Mouse (Mus musculus) limb, embryonic 10.5 days (tissue): ENCODE measurements at regions not wholly inside any gene's neighbourhood (a gene's known extent, or its start where the extent isn't known, plus 50 kb on each side); places are given as distances from the start of the nearest gene placed in this dataset.
A peak's percentile ranks its signal among the peaks of the same experiment; 100 is the strongest.

ENCODE experiments used
- DNase-seq: peaks from one replicate; pipeline ENCODE4 v3.0.0-alpha.2; 2017; ENCODE audit warnings: low spot score
- H3K27ac ChIP-seq: fragments of 300-500 bp; sonication (generic); 2 replicates; pipeline ENCODE4 v1.5.1; 2016; ENCODE audit warnings: mild to moderate bottlenecking
- H3K27me3 ChIP-seq: fragments of 300-500 bp; sonication (generic); 2 replicates; pipeline ENCODE4 v1.6.1; 2016; ENCODE audit warnings: low read depth, mild to moderate bottlenecking; ENCODE audit not compliant: poor library complexity, severe bottlenecking
- H3K36me3 ChIP-seq: fragments of 300-500 bp; sonication (generic); 2 replicates; pipeline ENCODE4 v1.6.1; 2016; ENCODE audit warnings: mild to moderate bottlenecking, moderate library complexity
- H3K4me1 ChIP-seq: fragments of 300-500 bp; sonication (generic); 2 replicates; pipeline ENCODE4 v1.6.1; 2016
- H3K4me3 ChIP-seq: fragments of 300-500 bp; sonication (generic); 2 replicates; pipeline ENCODE4 v1.5.1; 2016; ENCODE audit warnings: mild to moderate bottlenecking, moderate library complexity
- H3K9me3 ChIP-seq: fragments of 300-500 bp; sonication (generic); replicated peaks from 2 replicates; pipeline ENCODE4 v1.6.1; 2016; ENCODE audit warnings: mild to moderate bottlenecking
- WGBS: fragments of 180-500 bp; shearing (Covaris S2); methylation state at CpG from one replicate; pipeline ENCODE4 v1.1.7; 2016; 5-methylcytosine and 5-hydroxymethylcytosine counted together

DNA sequence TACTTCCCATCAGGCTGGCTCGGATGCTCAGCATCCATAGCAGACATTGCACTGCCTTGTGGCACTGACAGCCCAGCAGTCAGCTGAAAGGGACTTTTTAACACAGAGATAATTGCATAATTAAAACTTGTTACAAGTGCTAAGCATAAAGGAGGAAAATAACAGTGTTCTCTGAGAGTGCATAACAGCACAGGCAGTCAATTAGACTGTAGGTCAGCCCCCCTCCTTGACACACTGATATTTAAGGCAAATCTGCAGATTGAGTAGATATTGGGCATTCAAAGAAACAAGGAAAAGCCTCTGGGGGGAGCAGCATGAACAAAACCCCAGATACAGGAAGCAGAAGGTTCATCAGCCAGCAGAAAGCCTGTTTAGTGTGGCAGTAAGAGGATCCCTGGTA lies 237.8 kb upstream of the Cdh11 start:
- Histone ChIP-seq H3K4me1 (no peaks in the 10 kb centered on the region), H3K9me3 (no peaks in the 10 kb centered on the region), H3K4me3 (no peak overlapping the region), H3K27ac (no peak overlapping the region), H3K36me3 (no peaks in the 10 kb centered on the region), H3K27me3 (no peaks in the 10 kb centered on the region)
- WGBS = 75% methylated on average over 1 of the region's 1 CpGs
- no peak for DNase-seq

DNA sequence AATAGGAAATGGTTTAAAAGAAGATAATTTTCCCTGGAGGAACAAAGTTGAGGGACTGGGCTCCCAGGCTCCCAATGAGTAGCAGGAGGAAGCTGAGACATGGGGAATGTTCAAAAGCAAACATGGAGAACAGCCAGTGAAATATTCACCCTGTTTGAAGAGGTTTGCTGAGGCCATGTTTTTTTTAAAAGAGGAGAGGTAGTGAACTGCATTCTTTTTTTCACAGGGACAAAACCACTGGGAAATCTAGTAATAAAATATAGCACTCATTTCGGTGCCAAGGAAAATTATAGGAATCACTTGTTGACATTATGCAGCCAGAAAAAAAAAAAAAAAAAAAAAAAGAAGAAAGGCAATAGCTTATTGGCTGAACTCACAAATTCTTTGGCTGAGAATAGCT lies 246.3 kb upstream of the Cdh11 start:
- DNase-seq = no peak
- H3K4me1 ChIP-seq = no peaks in the 10 kb centered on the region
- no peaks in the 10 kb centered on the region for H3K27me3 ChIP-seq
- 86% methylated on average over 1 of the region's 1 CpGs for WGBS
- no peak overlapping the region for H3K27ac ChIP-seq
- H3K36me3 ChIP-seq = no peaks in the 10 kb centered on the region
- H3K4me3 ChIP-seq = no peak overlapping the region
- H3K9me3 ChIP-seq = no peaks in the 10 kb centered on the region

DNA sequence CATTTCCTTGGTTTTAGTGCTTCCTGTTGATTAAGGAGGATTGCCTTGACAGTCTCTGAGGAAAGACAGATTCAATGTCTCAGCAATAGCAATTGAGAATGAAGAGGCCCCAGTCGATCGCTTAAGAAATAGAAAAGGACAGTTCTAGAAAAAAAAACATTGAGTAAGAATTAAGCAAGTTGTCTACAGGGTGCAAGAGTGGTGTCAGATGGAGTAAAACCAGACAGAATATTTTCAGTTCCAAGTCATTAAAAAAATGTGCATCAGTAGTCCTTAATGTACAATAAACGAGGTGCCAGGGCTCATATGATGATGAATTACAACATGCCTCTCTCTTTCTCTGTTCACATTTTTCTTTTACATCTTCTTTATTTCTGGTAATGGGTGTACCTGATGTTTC lies 248.5 kb upstream of the Cdh11 start:
- H3K36me3 ChIP-seq = no peaks in the 10 kb centered on the region
- H3K9me3 ChIP-seq = no peaks in the 10 kb centered on the region
- no peak overlapping the region for H3K4me3 ChIP-seq
- H3K27ac ChIP-seq = no peak overlapping the region
- H3K27me3 ChIP-seq = no peaks in the 10 kb centered on the region
- H3K4me1 ChIP-seq = no peaks in the 10 kb centered on the region
- no peak for DNase-seq
- 26% methylated on average over 3 of the region's 3 CpGs for WGBS

DNA sequence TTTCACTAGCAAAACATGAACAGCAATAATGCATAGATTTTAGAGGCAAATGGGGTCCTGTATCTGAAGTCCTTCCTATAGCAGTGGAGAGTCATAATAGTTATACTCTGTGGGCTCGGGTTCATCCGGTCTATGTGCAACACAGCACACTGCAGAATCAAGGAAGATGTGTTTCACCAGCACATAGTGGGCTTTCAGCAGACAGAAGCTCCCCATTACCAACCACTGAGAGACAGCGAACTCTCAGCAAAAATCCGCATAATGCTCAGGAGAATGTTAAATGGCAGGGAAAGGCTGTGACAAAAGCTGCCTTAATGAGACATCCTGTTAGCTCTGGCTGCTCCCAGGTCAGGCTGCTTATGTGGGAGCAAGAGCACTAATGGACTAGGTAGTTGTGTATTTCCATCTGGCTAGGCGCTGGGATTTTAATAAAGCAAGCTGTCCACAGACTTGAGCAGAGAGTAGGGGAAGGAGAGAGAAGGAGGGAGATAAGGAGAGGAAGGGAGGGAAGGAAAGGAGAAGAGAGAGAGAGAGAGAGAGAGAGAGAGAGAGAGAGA lies 286.7 kb upstream of the Cdh11 start:
- Histone ChIP-seq H3K36me3 (no peaks in the 10 kb centered on the region), H3K27me3 (no peaks in the 10 kb centered on the region), H3K4me3 (no peak overlapping the region), H3K9me3 (no peaks in the 10 kb centered on the region), H3K4me1 (peaks cover 5% of the 10 kb centered on the region), H3K27ac (peak overlapping the region; percentile 20)
- WGBS = 79% methylated on average over 5 of the region's 5 CpGs
- DNase-seq = no peak

DNA sequence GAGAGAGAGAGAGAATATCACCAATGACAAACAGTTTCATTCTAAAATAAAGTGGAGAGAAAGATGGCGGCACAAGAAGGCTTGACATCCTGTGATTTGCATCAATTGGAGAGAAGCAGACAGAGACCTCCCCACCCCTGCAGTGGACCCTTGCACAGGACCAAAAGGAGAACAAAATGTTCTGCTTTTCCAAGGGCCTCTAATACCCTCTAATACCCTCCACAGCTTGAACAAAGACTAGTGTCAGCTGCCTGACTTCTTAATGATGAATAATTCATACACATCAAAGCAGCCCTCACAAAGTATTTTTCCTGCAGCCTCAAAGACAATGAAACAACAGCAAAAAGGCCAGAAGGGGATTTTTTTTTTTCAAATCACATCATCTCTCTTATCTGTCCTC lies 287.2 kb upstream of the Cdh11 start:
- 85% methylated on average over 1 of the region's 1 CpGs for WGBS
- peak overlapping the region; percentile 20; the same call in 1 of the 2 replicates for H3K27ac ChIP-seq
- no peak overlapping the region for H3K4me3 ChIP-seq
- peaks cover 5% of the 10 kb centered on the region for H3K4me1 ChIP-seq
- no peaks in the 10 kb centered on the region for H3K9me3 ChIP-seq
- no peaks in the 10 kb centered on the region for H3K27me3 ChIP-seq
- H3K36me3 ChIP-seq = no peaks in the 10 kb centered on the region
- no peak for DNase-seq

DNA sequence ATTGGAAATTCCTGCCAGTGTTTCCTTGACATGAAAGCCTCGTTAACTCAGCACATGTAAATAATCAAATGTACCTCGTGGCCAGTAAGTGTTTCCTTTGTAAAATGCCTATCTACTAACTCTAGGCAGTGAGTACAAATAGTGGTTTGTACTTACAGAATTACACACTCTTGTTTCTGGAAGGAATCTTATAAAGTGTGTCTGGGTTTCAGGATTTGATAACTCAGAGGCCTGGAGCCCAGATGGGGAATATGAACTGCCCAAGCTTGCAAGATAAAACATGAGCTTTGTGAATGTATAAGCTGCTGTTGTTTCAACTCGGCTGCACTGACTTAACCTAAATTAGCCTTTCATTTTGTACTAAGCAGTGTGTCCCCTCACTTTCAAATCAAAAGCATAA lies 293.1 kb upstream of the Cdh11 start:
- H3K27ac ChIP-seq = peak overlapping the region; percentile 77
- H3K27me3 ChIP-seq = no peaks in the 10 kb centered on the region
- no peaks in the 10 kb centered on the region for H3K9me3 ChIP-seq
- H3K36me3 ChIP-seq = no peaks in the 10 kb centered on the region
- H3K4me3 ChIP-seq = no peak overlapping the region
- WGBS = 22% methylated on average over 3 of the region's 3 CpGs
- peak; percentile 49 for DNase-seq
- peaks cover 13% of the 10 kb centered on the region for H3K4me1 ChIP-seq

DNA sequence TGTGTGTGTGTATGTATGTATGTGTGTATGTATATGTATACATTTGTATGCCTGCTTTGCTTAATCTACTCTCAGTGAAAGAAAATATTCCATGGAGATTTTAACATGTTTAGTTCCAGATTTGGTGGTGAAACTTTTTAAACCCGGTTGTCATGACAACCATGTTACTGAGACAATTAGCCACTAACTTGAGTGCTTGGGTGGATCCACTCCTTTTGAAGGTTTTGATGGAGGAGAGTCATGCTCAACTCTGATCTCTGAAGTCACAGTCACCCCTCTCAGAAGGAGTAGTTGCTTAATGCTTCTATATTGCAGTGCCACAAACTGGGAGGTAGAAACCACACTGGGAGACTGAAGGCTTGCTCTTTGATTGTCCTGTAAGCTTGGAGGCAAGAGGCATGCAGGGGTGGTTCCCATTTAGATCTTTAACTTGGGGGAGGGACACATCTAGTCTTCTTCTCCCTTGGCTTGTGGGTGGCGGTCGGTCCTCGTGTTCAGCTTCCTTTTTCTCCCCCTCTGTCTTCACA lies 301.6 kb upstream of the Cdh11 start:
- Histone ChIP-seq H3K4me3 (no peak overlapping the region), H3K9me3 (no peaks in the 10 kb centered on the region), H3K4me1 (no peaks in the 10 kb centered on the region; the same call in 1 of the 2 replicates), H3K27me3 (no peaks in the 10 kb centered on the region), H3K36me3 (no peaks in the 10 kb centered on the region), H3K27ac (no peak overlapping the region)
- no peak for DNase-seq
- WGBS = 79% methylated on average over 4 of the region's 4 CpGs

DNA sequence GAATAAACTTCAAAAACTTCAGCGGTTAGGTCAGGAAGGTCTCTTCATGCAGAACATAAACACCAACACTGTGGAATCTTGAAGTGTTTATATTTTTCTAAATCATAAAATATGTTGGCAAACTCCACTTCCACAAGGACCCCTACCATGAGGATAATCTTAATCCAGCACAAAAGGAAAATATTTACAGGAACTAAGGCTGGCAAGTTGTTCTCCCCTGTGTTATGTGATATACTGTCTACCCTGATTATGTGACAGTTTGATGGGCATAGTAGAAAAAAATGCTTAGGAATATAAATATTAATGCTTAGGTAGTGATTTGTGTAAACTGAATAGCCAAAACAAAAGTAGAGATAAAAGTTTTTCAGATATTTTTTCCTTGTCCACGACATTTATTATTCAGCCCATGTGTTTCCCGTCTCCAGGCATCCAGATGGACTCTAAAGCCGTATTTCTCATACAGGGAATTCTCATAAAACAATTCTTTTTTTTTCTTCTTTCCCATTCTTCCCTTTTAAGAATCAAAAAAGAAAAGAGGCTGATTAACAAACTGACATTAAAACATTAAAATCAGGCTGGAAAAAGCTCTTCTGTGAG lies 311.2 kb upstream of the Cdh11 start:
- Histone ChIP-seq H3K4me3 (no peak overlapping the region), H3K27me3 (no peaks in the 10 kb centered on the region), H3K4me1 (no peaks in the 10 kb centered on the region), H3K9me3 (no peaks in the 10 kb centered on the region), H3K36me3 (no peaks in the 10 kb centered on the region), H3K27ac (no peak overlapping the region)
- 93% methylated on average over 4 of the region's 4 CpGs for WGBS
- DNase-seq = no peak

DNA sequence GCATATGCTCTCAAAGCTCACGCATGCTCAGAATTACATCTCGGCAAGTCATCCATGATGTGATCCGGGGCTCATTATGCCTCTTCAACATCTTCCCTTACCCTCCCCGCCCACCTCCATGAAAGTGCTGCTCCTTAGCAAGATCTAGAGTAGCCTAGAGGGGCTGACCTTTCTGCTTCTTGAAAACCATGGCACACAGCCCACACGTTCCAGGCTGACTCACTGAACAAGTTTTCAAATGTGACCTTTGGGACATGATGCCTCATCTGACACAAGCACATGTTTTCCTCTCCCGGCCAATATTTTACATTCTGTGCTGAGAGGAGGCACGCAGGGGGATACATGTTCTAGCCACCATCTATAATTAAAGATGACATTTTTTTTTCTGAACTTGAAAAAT lies 340.1 kb upstream of the Cdh11 start:
- Histone ChIP-seq H3K27ac (no peak overlapping the region), H3K4me1 (no peaks in the 10 kb centered on the region), H3K4me3 (no peak overlapping the region), H3K9me3 (no peaks in the 10 kb centered on the region), H3K36me3 (no peaks in the 10 kb centered on the region), H3K27me3 (no peaks in the 10 kb centered on the region)
- WGBS = 86% methylated on average over 7 of the region's 7 CpGs
- no peak for DNase-seq

DNA sequence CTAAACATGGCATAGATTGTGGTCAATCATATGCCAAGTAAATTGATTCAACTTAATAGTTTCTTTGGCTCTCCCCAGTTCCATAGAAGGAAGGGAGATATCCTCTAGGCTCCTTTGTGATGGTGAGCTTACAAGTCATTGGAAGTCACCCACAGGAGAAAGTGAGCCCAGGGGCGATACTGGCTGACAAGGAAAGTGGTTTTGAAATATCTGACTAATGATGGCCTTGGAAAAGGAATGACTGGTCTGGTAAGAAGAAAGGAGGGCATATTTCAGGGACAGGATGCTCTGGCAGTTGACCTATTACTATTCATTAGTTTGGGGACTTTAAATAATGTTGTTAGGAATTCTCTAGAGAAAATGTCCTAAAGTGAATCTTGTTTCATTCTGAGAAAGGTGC lies 352.7 kb upstream of the Cdh11 start:
- Histone ChIP-seq H3K4me3 (no peak overlapping the region), H3K27ac (no peak overlapping the region), H3K9me3 (no peaks in the 10 kb centered on the region), H3K4me1 (no peaks in the 10 kb centered on the region), H3K36me3 (no peaks in the 10 kb centered on the region), H3K27me3 (no peaks in the 10 kb centered on the region)
- 76% methylated on average over 1 of the region's 1 CpGs for WGBS
- no peak for DNase-seq

DNA sequence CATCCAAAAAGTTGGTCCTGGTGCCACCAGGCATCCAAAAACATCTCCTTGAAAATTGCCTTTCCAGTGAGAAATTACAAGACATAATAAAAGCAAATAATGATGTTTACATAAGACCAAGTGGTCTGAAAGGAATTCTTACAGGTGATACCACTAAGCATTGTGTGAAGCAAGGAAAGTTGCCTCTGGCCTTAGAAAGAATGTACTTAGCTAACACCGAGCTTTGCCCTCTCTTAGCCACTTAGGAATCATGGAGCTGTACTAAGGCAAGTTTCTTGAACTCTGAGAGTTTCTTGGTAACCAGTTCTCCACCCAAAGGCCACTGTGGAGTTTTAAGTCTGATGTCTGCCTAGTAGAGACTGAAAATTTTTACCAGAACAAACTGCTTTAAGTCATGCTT lies 359.4 kb upstream of the Cdh11 start:
- Histone ChIP-seq H3K27me3 (no peaks in the 10 kb centered on the region), H3K27ac (no peak overlapping the region), H3K4me3 (no peak overlapping the region), H3K9me3 (no peaks in the 10 kb centered on the region), H3K4me1 (peaks cover 20% of the 10 kb centered on the region), H3K36me3 (no peaks in the 10 kb centered on the region)
- WGBS = 79% methylated on average over 1 of the region's 1 CpGs
- DNase-seq = no peak

DNA sequence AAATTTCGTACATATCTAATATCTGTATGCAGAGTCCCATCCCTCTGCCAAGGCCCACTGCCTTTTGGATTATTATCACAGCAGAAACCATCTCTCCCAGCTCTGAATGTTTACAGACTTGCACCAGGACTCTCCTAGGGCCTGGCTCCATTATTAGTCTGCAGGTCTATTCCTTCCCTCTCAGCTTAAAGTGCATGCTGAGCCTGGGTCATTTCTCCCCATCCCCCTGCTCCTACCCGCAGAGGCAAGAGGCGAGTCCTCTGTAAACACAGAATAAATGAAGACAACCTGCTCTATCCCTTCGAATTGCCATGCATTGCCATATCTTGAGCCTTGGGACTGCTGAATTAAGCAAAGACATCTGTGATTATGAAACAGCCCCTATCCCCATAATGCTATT lies 362.6 kb upstream of the Cdh11 start:
- no peaks in the 10 kb centered on the region for H3K36me3 ChIP-seq
- no peaks in the 10 kb centered on the region for H3K9me3 ChIP-seq
- no peak overlapping the region for H3K4me3 ChIP-seq
- H3K27me3 ChIP-seq = no peaks in the 10 kb centered on the region
- no peak overlapping the region for H3K27ac ChIP-seq
- DNase-seq = no peak
- 70% methylated on average over 4 of the region's 4 CpGs for WGBS
- peaks cover 20% of the 10 kb centered on the region for H3K4me1 ChIP-seq

DNA sequence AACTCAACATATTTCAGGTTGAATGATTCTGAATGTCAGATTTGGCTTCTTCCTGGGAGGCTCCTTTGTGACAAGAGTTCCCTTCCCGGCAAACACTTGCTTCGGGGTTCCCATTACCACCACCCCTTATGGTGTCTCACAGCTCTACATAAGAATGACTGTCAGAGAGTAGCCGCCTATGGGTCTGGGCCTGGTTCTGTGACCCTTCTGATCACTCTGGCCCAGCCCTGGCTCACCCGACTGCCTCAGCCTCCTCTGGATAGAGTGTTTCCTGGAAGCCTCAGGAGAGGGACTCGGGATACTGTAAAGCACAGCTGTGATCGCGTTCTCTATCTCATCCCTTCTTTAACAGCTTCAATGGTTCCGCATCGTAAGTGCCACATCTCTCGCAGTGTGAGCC lies 363.0 kb upstream of the Cdh11 start:
- WGBS = 69% methylated on average over 10 of the region's 10 CpGs
- no peak overlapping the region for H3K4me3 ChIP-seq
- peaks cover 20% of the 10 kb centered on the region for H3K4me1 ChIP-seq
- no peaks in the 10 kb centered on the region for H3K27me3 ChIP-seq
- H3K36me3 ChIP-seq = no peaks in the 10 kb centered on the region
- no peak for DNase-seq
- no peak overlapping the region for H3K27ac ChIP-seq
- H3K9me3 ChIP-seq = no peaks in the 10 kb centered on the region
